Mouse (Mus musculus) embryonic fibroblast, embryonic 13.5 days (primary cell): ENCODE results near the gene Cpa5.

Source experiments
- CTCF ChIP-seq: IDR thresholded peaks from 2 replicates; pipeline ENCODE4 v1.5.1; 2011; ENCODE audit warnings: mild to moderate bottlenecking, control low read depth, low read length, moderate library complexity, borderline replicate concordance; ENCODE audit not compliant: insufficient read depth
- POLR2A ChIP-seq: IDR thresholded peaks from 2 replicates; pipeline ENCODE4 v1.6.1; 2011; ENCODE audit warnings: low read depth, mild to moderate bottlenecking, control low read depth, low read length, moderate library complexity

DNA sequence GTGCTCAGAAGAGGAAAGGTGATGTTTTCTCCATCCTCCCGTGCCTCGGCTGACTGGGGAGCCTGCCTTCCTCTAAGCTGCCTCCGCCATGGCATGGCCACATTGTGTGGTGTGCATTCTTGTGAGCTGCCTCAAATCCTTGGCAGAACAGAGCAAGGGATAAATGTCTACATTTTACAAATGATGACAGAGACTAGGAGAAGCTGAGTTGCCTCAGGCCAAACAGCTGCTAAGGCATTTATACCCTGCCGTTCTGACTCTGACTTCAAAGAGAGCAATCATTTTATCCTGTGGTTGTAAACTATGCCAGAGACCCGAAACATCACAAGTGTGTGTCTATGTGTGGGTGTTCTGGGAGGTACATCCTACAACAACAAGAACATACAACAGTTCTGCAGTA is 56.8 kb downstream of the Cpa5 start:
- TF ChIP-seq POLR2A (no peak), CTCF (no peak)
